Mouse (Mus musculus): ENCODE measurements at regions not wholly inside any gene's neighbourhood (a gene's known extent, or its start where the extent isn't known, plus 50 kb on each side); places are given as distances from the start of the nearest gene placed in this dataset.

- Histone ChIP-seq H3K27me3 (ENCODE audit: control insufficient read depth in 1 of 2, insufficient read depth in 2 of 2, low read length in 2 of 2) (no peaks in the 10 kb centered on the region), H3K79me2 (ENCODE audit: control insufficient read depth, insufficient read depth, low read length, poor library complexity) (no peaks in the 10 kb centered on the region), H3K4me1 (ENCODE audit: control insufficient read depth in 1 of 2, insufficient read depth in 2 of 2, low read length in 2 of 2) (no peaks in the 10 kb centered on the region), H3K36me3 (ENCODE audit: control insufficient read depth in 1 of 2, insufficient read depth in 2 of 2, low read length in 2 of 2) (no peaks in the 10 kb centered on the region), H3K27ac (ENCODE audit: control insufficient read depth, low read depth, low read length) (no peak overlapping the region), H3K9ac (ENCODE audit: control insufficient read depth, low read depth, low read length, poor library complexity, severe bottlenecking) (no peak overlapping the region), H3K9me3 (replicated peaks; ENCODE audit: insufficient read depth, low read length) (no peaks in the 10 kb centered on the region), H3K4me3 (ENCODE audit: control insufficient read depth in 1 of 2, insufficient read depth in 1 of 2, low read depth in 2 of 2, low read length in 2 of 2) (no peak overlapping the region)
- TF ChIP-seq RCOR1 (IDR thresholded peaks at IDR 0.05; ENCODE audit: low read depth, low read length) (no peak), SIN3A (IDR thresholded peaks at IDR 0.05; ENCODE audit: low read length) (no peak), POLR2A (IDR thresholded peaks at IDR 0.05; ENCODE audit: control insufficient read depth in 1 of 2, insufficient read depth in 1 of 2, low read depth in 1 of 2, low read length in 2 of 2, poor library complexity in 1 of 2) (no peak), ZNF384 (IDR thresholded peaks at IDR 0.05; ENCODE audit: low read depth, low read length) (no peak), MAFK (IDR thresholded peaks at IDR 0.05; ENCODE audit: borderline replicate concordance, low read depth, low read length) (no peak), GABPA (IDR thresholded peaks at IDR 0.05; ENCODE audit: low read depth, low read length) (no peak), RAD21 (IDR thresholded peaks at IDR 0.05; ENCODE audit: low read depth, low read length) (no peak), ETS1 (IDR thresholded peaks at IDR 0.05; ENCODE audit: low read depth, low read length) (no peak)
- DNase-seq (ENCODE audit: low read depth, low spot score) = no peak
These were observed 239.2 kb upstream of the Dynlrb2 start for GRCm38 (mm10) chr8:116265591-116265990.

DNA sequence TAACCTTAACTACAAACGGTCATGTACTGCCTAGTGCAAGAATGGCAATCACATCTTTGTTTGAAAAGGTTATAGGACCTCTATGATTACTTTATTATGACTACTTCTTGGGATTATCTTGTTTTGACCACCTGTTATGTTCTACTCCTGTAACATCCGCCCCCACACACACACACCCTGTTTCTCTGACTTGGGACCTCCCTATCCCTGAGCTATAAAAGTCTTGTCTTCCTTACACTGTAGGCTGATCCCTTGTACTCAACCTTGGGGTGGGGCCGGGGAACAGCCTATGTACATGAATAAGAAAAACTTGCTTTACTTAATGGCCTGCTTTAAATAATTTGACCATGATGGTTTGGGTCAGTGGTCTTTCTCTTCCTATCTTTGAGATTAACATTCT, 240.7 kb upstream of the Dynlrb2 start:
- Histone ChIP-seq H3K36me3 (ENCODE audit: control insufficient read depth in 1 of 2, insufficient read depth in 2 of 2, low read length in 2 of 2) (no peaks in the 10 kb centered on the region), H3K9me3 (replicated peaks; ENCODE audit: insufficient read depth, low read length) (no peaks in the 10 kb centered on the region), H3K4me3 (ENCODE audit: control insufficient read depth in 1 of 2, insufficient read depth in 1 of 2, low read depth in 2 of 2, low read length in 2 of 2) (no peak overlapping the region), H3K4me1 (ENCODE audit: control insufficient read depth in 1 of 2, insufficient read depth in 2 of 2, low read length in 2 of 2) (no peaks in the 10 kb centered on the region), H3K9ac (ENCODE audit: control insufficient read depth, low read depth, low read length, poor library complexity, severe bottlenecking) (no peak overlapping the region), H3K27ac (ENCODE audit: control insufficient read depth, low read depth, low read length) (no peak overlapping the region), H3K27me3 (ENCODE audit: control insufficient read depth in 1 of 2, insufficient read depth in 2 of 2, low read length in 2 of 2) (no peaks in the 10 kb centered on the region), H3K79me2 (ENCODE audit: control insufficient read depth, insufficient read depth, low read length, poor library complexity) (no peaks in the 10 kb centered on the region)
- no peak for DNase-seq (ENCODE audit: low read depth, low spot score)
- TF ChIP-seq TAL1 (IDR thresholded peaks at IDR 0.05; ENCODE audit: low read length) (no peak), MYC (IDR thresholded peaks at IDR 0.05; ENCODE audit: low read depth, low read length) (no peak), GABPA (IDR thresholded peaks at IDR 0.05; ENCODE audit: low read depth, low read length) (no peak), ETS1 (IDR thresholded peaks at IDR 0.05; ENCODE audit: low read depth, low read length) (no peak), JUND (IDR thresholded peaks at IDR 0.05; ENCODE audit: low read depth, low read length) (no peak), MAX (IDR thresholded peaks at IDR 0.05; ENCODE audit: low read length) (no peak), POLR2A (IDR thresholded peaks at IDR 0.05; ENCODE audit: control insufficient read depth in 1 of 2, insufficient read depth in 1 of 2, low read depth in 1 of 2, low read length in 2 of 2, poor library complexity in 1 of 2) (no peak), ZNF384 (IDR thresholded peaks at IDR 0.05; ENCODE audit: low read depth, low read length) (no peak), USF2 (IDR thresholded peaks at IDR 0.05; ENCODE audit: borderline replicate concordance in 1 of 2, insufficient read depth in 1 of 2, low read depth in 1 of 2, low read length in 2 of 2) (no peak), BHLHE40 (IDR thresholded peaks at IDR 0.05; ENCODE audit: borderline replicate concordance, low read depth, low read length) (no peak), POLR2AphosphoS5 (IDR thresholded peaks at IDR 0.05; ENCODE audit: borderline replicate concordance, low read depth, low read length) (no peak), MAFK (IDR thresholded peaks at IDR 0.05; ENCODE audit: borderline replicate concordance, low read depth, low read length) (no peak), ZMIZ1 (IDR thresholded peaks at IDR 0.05; ENCODE audit: low read depth, low read length) (no peak), RAD21 (IDR thresholded peaks at IDR 0.05; ENCODE audit: low read depth, low read length) (no peak), ZKSCAN1 (IDR thresholded peaks at IDR 0.05; ENCODE audit: low read depth, low read length) (no peak), EP300 (IDR thresholded peaks at IDR 0.05; ENCODE audit: low read depth in 1 of 2, low read length in 2 of 2) (no peak), SMC3 (IDR thresholded peaks at IDR 0.05; ENCODE audit: low read depth, low read length) (no peak), ZC3H11A (IDR thresholded peaks at IDR 0.05; ENCODE audit: low read depth, low read length) (no peak), GATA1 (IDR thresholded peaks at IDR 0.05; ENCODE audit: low read depth, low read length) (no peak)

All from MEL (cell line).